Mouse (Mus musculus): ENCODE data around the gene Gm9780.
"Not testable (repeated sequence)": the region's sequence is repeated elsewhere in the genome, so short reads cannot be mapped to it uniquely, and the experiment has no call there.

DNA sequence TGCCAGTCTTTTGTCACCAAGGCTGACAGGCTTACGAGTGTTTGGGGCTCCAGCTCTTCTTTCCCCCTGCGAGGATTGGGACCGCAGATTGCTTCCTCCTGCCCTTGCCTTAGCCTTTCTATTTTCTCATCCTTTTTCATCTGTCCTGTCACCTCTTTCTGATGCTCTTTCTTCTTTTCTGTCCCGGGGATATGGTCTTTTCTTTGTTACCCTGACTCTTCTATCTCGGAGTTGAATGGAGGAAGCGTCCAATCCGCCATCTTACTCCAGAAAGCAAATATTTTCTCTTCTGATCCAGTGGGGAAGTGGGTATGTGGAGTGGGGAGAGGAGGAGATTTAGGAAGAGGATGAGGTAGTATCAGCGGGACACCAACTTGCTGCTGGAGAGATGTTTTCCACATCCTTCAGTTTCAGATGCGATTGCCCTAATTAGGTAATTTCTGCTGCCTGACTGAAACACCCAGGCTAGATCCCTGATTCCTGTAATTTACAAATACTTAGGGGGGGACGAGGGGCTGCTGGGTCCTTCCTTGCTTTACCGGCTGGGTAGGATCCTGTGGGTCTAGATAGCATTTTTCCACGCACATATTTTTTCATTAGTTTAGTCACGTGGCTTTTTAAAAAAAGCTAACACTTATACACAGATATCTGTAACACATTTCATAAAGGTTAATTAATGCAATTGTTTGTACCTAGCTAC, 63.1 kb downstream of the Gm9780 start:
- not testable (repeated sequence) for TF ChIP-seq POLR2AphosphoS5 (IDR thresholded peaks at IDR 0.05; ENCODE audit: borderline replicate concordance, low read depth, low read length); TAL1 (IDR thresholded peaks at IDR 0.05; ENCODE audit: low read length); CTCF (IDR thresholded peaks at IDR 0.05 in 2 of 3, conservative IDR thresholded peaks at IDR 0.05 in 1 of 3; ENCODE audit: control insufficient read depth in 1 of 3, insufficient read depth in 1 of 3, low read depth in 2 of 3, low read length in 3 of 3, poor library complexity in 1 of 3, severe bottlenecking in 1 of 3); ETS1 (IDR thresholded peaks at IDR 0.05; ENCODE audit: low read depth, low read length); CHD1 (IDR thresholded peaks at IDR 0.05; ENCODE audit: low read depth, low read length); MYC (IDR thresholded peaks at IDR 0.05; ENCODE audit: low read depth, low read length); E2F4 (IDR thresholded peaks at IDR 0.05; ENCODE audit: borderline replicate concordance, low read depth, low read length)
